Mouse (Mus musculus): Measurements from ENCODE around the gene Sema4d. TPM values are rescaled to one million over a fixed set of nuclear protein-coding genes. Genes with fewer than 3 reads are reported as not detected.

The Sema4d gene
- polyA plus RNA-seq, 1 experiment from 2014 or later = 13.0 TPM

DNA sequence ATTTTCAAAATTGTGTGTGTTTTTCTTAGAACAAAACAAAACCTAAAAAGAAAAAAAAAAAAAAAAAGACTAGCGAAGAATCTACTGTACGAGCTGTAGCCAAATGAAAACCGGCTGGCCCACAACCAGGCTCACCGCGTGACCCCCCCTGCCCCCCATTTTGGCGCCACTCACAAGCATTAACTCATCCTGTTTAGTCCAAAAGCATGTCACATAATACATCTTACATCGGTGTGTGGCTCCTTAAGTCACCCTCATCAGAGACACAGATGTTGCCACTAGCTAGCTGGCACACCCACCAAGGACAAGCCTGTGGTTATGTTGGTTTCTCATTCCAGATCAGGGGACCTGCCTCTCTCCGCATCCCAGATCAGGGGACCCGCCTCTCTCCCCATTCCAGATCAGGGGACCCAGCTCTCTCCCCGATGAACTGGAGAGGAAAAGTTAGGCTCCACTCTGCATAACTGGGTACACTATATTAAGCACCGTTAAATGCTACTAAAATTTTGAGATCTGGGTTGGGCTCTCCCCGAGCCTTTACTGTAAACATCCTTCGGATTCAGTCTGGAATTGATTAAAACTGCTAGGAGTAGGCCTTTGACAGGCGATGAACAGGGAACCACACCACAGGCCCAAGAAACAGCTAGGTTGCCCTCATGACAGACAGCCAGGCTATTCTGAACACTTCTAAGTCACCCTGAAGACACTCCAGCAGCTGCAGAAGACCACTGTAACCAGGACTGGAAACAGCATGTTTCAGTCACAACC lies 43.8 kb downstream of the Sema4d start:
- H3K4me1 ChIP-seq = peaks cover 90% of the 10 kb centered on the region
- WGBS = 79% methylated on average over 14 of the region's 14 CpGs
- no peak overlapping the region for H3K9ac ChIP-seq
- H3K36me3 ChIP-seq = no peaks in the 10 kb centered on the region
- no peak for ATAC-seq (ENCODE audit: extremely low read depth, insufficient number of reproducible peaks, low FRiP score, low TSS enrichment)
- no peak overlapping the region for H3K4me2 ChIP-seq
- H3K4me3 ChIP-seq = no peak overlapping the region
- H3K27me3 ChIP-seq (replicated peaks) = no peaks in the 10 kb centered on the region
- no peaks in the 10 kb centered on the region for H3K9me3 ChIP-seq
- peak overlapping the region; percentile 16 for H3K27ac ChIP-seq (replicated peaks)

DNA sequence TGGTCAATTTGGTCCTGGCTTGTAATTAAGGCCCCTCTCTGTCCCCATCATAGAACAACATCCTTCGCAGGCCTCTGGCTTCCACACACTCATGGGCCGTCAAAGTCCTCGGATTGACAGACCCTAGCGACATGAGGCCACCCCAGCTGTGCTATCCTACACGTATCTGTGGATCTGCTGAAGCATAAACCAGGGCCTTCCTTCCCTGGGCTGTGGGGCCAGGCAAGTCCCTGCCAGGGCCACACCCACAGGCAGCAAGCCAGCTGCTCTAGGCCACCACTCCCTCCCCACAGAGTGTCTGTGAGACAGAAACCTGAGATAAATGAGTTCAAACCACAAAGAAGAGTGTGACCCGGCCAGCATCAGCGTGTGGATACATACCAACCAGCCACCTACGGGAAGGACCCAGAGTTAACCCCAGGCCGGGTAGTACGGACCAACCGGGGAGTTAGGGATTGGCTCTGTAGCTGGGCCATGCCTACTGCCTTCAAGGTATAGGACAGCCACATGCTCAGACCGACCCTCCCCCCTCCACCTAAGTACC lies 45.5 kb downstream of the Sema4d start:
- no peaks in the 10 kb centered on the region for H3K36me3 ChIP-seq
- no peak overlapping the region for H3K4me2 ChIP-seq
- WGBS = 54% methylated on average over 12 of the region's 12 CpGs
- H3K4me1 ChIP-seq = peaks cover 75% of the 10 kb centered on the region
- H3K9ac ChIP-seq = peak overlapping the region; percentile 34; the same call in 1 of the 2 replicates
- no peaks in the 10 kb centered on the region for H3K27me3 ChIP-seq (replicated peaks)
- H3K4me3 ChIP-seq = no peak overlapping the region
- no peak overlapping the region; the same call in 1 of the 2 replicates for H3K27ac ChIP-seq (replicated peaks)
- H3K9me3 ChIP-seq = no peaks in the 10 kb centered on the region
- no peak; the same call in 1 of the 2 replicates for ATAC-seq (ENCODE audit: extremely low read depth, insufficient number of reproducible peaks, low FRiP score, low TSS enrichment)

DNA sequence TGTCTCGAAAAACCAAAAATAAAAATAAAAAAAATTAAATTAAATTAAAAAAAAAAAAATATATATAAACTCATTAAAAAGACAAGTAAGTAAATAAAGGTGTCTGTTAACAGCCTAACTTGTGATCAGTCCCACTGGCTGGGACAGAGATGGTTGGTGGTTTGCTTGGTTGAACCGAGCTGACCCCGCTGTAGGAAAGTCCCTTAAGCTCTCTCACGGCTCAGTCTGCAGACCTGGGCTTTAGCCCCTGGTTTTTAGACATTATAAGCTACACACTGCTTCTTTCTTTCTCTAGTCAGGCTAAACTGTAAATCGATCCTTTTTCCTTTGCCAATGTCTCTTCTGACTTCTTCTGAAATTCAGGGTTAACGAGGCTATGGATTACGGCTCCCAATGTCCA lies 46.5 kb downstream of the Sema4d start:
- Histone ChIP-seq H3K4me2 (no peak overlapping the region), H3K9ac (no peak overlapping the region), H3K4me3 (no peak overlapping the region), H3K27me3 (replicated peaks) (no peaks in the 10 kb centered on the region), H3K9me3 (no peaks in the 10 kb centered on the region), H3K27ac (replicated peaks) (no peak overlapping the region), H3K4me1 (peaks cover 65% of the 10 kb centered on the region), H3K36me3 (no peaks in the 10 kb centered on the region)
- ATAC-seq (ENCODE audit: extremely low read depth, insufficient number of reproducible peaks, low FRiP score, low TSS enrichment) = no peak
- 84% methylated on average over 7 of the region's 7 CpGs for WGBS

DNA sequence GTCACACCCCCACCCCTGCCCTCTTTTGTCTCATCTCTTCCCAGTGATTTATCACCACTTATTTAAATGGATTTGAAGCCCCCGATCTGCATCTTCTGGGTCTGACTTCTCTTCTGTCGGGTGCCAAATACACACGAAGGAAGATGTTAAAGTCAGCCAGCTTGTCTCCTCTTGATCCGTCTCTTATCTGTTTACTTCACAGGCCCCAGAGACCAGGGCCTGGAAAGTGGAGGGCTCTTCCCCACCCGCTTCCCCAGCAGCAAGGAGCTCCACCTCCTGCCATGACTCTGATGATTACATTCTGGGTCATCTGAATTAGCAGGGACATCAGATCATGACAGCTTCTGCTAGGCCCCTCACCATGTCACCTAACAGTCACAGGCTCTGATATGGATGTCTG lies 47.7 kb downstream of the Sema4d start:
- no peak overlapping the region for H3K4me3 ChIP-seq
- no peak overlapping the region for H3K4me2 ChIP-seq
- peaks cover 53% of the 10 kb centered on the region for H3K4me1 ChIP-seq
- H3K9ac ChIP-seq = peak overlapping the region; percentile 5; the same call in 1 of the 2 replicates
- H3K36me3 ChIP-seq = no peaks in the 10 kb centered on the region
- no peak for ATAC-seq (ENCODE audit: extremely low read depth, insufficient number of reproducible peaks, low FRiP score, low TSS enrichment)
- WGBS = 17% methylated on average over 5 of the region's 5 CpGs
- H3K27me3 ChIP-seq (replicated peaks) = no peaks in the 10 kb centered on the region
- H3K27ac ChIP-seq (replicated peaks) = 0 out of 2 replicates have a peak overlapping the region, but pooled peaks have one; percentile 24
- H3K9me3 ChIP-seq = no peaks in the 10 kb centered on the region

DNA sequence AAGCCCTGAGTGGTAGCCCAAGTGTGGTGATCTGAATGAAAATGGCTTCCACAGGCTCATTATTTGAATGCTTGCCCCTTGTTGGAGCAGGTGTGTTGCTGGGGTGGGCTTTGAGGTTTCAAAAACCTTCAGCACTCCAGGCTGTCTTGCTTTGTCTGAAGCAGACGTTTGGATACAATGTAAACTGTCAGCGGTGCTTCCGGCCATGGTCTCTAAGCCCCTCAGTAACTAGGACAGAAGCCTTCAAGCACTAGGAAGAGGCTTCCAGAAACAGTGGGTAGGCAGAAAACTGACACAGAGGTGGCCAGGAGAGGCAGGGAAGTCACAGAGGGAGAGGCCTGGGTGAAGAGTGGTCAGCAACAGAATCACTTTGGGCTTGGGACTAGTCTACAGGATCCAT lies 49.7 kb downstream of the Sema4d start:
- no peak overlapping the region for H3K9ac ChIP-seq
- ATAC-seq (ENCODE audit: extremely low read depth, insufficient number of reproducible peaks, low FRiP score, low TSS enrichment) = no peak
- peaks cover 38% of the 10 kb centered on the region for H3K4me1 ChIP-seq
- no peaks in the 10 kb centered on the region for H3K27me3 ChIP-seq (replicated peaks)
- no peaks in the 10 kb centered on the region for H3K36me3 ChIP-seq
- H3K9me3 ChIP-seq = no peaks in the 10 kb centered on the region
- no peak overlapping the region for H3K4me2 ChIP-seq
- no peak overlapping the region for H3K4me3 ChIP-seq
- no peak overlapping the region for H3K27ac ChIP-seq (replicated peaks)
- 84% methylated on average over 3 of the region's 3 CpGs for WGBS

DNA sequence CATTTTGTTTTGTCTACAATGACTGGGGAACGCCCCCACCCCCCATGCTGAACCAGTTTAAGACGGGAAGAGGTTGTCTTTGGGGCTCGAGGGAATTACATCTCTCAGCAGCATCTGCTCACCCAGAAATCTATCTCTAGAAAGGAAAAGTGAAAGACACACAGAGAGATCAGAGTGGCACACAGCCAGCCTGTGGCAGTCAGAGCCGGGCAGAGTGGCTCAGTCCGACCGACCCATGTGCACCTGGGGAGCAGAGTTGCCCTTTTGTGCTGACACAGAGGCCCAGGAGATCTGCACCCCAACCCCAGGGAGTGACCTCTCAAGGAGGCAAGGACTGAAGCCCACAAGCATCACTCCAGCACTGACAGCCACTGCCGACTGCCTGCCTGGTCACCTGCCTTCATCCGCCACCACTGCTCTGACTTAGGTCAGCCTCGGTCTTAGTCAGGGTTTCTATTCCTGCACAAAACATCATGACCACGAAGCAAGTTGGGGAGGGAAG lies 50.9 kb downstream of the Sema4d start:
- 81% methylated on average over 10 of the region's 10 CpGs for WGBS
- H3K27ac ChIP-seq (replicated peaks) = no peak overlapping the region
- ATAC-seq (ENCODE audit: extremely low read depth, insufficient number of reproducible peaks, low FRiP score, low TSS enrichment) = no peak
- peaks cover 35% of the 10 kb centered on the region for H3K4me1 ChIP-seq
- H3K27me3 ChIP-seq (replicated peaks) = no peaks in the 10 kb centered on the region
- H3K9ac ChIP-seq = no peak overlapping the region
- no peak overlapping the region for H3K4me3 ChIP-seq
- H3K36me3 ChIP-seq = no peaks in the 10 kb centered on the region
- no peak overlapping the region for H3K4me2 ChIP-seq
- H3K9me3 ChIP-seq = no peaks in the 10 kb centered on the region

DNA sequence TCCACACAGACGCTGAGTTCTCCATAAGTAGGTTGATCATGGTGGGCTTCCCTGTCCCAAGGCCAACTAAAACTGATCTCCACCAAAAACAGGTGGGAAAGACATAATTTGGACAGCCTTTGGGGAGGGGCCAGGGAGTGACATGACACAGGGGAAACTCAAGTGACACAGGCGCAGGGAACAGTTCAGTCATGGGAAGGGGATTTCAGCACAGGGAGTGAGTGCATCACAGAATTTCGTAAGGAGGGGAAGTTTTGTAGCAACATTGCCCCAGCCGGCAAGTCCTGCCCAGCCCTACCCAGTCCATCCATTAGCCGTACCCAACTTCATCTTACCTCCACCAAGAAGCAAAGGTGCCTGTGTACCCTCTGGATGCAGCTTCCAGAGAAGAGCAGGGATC lies 52.8 kb downstream of the Sema4d start:
- Histone ChIP-seq H3K27me3 (replicated peaks) (no peaks in the 10 kb centered on the region), H3K9me3 (no peaks in the 10 kb centered on the region), H3K36me3 (no peaks in the 10 kb centered on the region), H3K9ac (no peak overlapping the region), H3K4me2 (no peak overlapping the region), H3K4me1 (peaks cover 39% of the 10 kb centered on the region), H3K27ac (replicated peaks) (no peak overlapping the region), H3K4me3 (no peak overlapping the region)
- ATAC-seq (ENCODE audit: extremely low read depth, insufficient number of reproducible peaks, low FRiP score, low TSS enrichment) = no peak
- WGBS = 74% methylated on average over 5 of the region's 5 CpGs

DNA sequence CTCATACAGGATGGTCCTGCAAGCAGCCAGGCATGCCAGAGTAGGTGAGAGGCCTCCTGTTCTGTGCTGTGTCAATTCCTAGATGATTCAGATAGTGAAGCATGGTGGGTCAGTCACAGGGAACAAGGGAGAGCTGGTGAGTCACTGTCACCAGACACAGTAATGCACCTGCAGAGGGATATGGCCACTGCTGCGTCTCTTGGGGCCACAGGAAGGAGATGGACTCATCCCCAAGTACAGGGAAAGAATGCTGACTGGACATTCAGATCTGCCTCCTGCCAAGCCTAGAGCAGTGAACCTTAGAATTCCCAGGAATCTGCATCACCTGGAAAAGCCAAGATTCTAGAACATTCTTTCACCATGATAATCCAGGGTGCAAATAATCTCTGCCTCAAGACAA lies 53.8 kb downstream of the Sema4d start:
- H3K36me3 ChIP-seq = no peaks in the 10 kb centered on the region
- H3K9me3 ChIP-seq = no peaks in the 10 kb centered on the region
- no peak overlapping the region for H3K9ac ChIP-seq
- no peak for ATAC-seq (ENCODE audit: extremely low read depth, insufficient number of reproducible peaks, low FRiP score, low TSS enrichment)
- no peak overlapping the region for H3K27ac ChIP-seq (replicated peaks)
- H3K4me1 ChIP-seq = peaks cover 32% of the 10 kb centered on the region
- 65% methylated on average over 1 of the region's 1 CpGs for WGBS
- no peaks in the 10 kb centered on the region for H3K27me3 ChIP-seq (replicated peaks)
- H3K4me2 ChIP-seq = no peak overlapping the region
- no peak overlapping the region for H3K4me3 ChIP-seq

DNA sequence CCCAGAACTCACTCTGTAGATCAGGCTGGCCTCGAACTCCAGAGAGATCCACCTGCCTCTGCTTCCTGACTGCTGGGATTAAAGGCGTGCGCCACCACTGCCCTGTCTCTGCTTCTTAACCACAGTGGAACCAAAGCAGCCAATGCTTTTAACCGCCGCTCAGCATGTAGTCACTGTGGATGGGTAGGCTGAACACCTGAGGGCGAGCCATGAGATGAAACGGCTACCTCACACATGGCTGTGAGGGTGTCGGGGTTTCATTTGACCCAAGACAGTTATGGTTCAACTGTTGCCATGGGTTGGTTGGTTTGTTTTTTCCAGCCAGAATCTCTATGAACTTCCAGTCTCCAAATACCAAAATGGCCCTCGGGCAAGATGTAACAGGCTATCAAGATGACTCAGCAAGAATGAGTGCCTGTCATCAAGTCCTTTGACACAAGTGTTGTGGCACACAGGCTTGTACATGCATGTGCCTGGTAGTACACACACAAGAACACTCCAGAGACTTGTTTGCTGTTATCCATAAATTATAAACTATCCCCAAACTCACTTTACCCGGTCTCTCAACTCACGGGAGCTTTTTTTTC lies 54.9 kb downstream of the Sema4d start:
- no peaks in the 10 kb centered on the region for H3K27me3 ChIP-seq (replicated peaks)
- H3K9me3 ChIP-seq = no peaks in the 10 kb centered on the region
- peaks cover 32% of the 10 kb centered on the region for H3K4me1 ChIP-seq
- no peaks in the 10 kb centered on the region for H3K36me3 ChIP-seq
- H3K4me3 ChIP-seq = no peak overlapping the region
- H3K9ac ChIP-seq = no peak overlapping the region
- H3K4me2 ChIP-seq = no peak overlapping the region
- 0 out of 2 replicates have a peak overlapping the region, but pooled peaks have one; percentile 3 for H3K27ac ChIP-seq (replicated peaks)
- ATAC-seq (ENCODE audit: extremely low read depth, insufficient number of reproducible peaks, low FRiP score, low TSS enrichment) = no peak
- WGBS = 86% methylated on average over 11 of the region's 11 CpGs

DNA sequence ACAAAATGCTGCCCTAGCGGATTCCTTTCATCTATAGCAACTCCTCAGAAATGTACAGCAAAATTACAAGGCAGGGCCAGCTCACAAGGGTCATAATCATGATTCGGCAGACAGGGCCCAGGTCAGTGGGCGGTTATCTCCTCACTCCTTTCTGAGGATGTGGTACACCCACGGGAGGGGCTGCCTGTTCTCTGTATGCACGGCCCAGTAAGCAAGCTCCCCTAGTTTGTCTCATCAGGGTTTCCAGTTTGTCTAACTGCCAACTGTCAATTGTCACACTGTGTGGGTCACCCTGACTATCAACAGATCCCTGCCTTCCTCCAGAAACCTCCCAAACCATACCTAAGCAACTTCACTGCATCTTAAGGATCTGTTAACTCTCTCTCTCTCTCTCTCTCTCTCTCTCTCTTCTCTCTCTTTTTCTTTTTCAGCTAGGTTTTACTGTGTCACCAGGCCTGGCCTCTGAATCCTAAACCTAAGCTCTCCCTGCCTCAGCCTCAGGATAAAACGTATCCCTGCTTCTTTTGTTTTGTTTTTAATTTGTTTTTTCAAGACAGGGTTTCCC lies 55.5 kb downstream of the Sema4d start:
- Histone ChIP-seq H3K4me1 (peaks cover 32% of the 10 kb centered on the region), H3K36me3 (no peaks in the 10 kb centered on the region), H3K27me3 (replicated peaks) (no peaks in the 10 kb centered on the region), H3K9me3 (no peaks in the 10 kb centered on the region), H3K27ac (replicated peaks) (peak overlapping the region; percentile 57), H3K4me2 (0 out of 2 replicates have a peak overlapping the region, but pooled peaks have one; percentile 2), H3K9ac (peak overlapping the region; percentile 50; the same call in 1 of the 2 replicates), H3K4me3 (no peak overlapping the region)
- ATAC-seq (ENCODE audit: extremely low read depth, insufficient number of reproducible peaks, low FRiP score, low TSS enrichment) = no peak
- WGBS = 53% methylated on average over 6 of the region's 6 CpGs

All from heart, embryonic 13.5 days (tissue).